Mouse (Mus musculus): Measurements from ENCODE around the gene Mbnl2.

The Mbnl2 gene

GRCm38 (mm10) chr14:120297137-120297749 is 21.8 kb downstream of the Mbnl2 start:
- DNase-seq (ENCODE audit: low spot score in 2 of 2) = no peak

GRCm38 (mm10) chr14:120297833-120298232 is 22.4 kb downstream of the Mbnl2 start:
- DNase-seq (ENCODE audit: low spot score in 2 of 2) = no peak

GRCm38 (mm10) chr14:120298439-120298838 is 23.0 kb downstream of the Mbnl2 start:
- no peak for DNase-seq (ENCODE audit: low spot score in 2 of 2)

GRCm38 (mm10) chr14:120299716-120300115 is 24.2 kb downstream of the Mbnl2 start:
- DNase-seq (ENCODE audit: low spot score in 2 of 2) = no peak

- DNase-seq (ENCODE audit: low spot score in 2 of 2) = no peak
Measured at GRCm38 (mm10) chr14:120300191-120300590, 24.7 kb downstream of the Mbnl2 start.

GRCm38 (mm10) chr14:120300814-120301213 is 25.3 kb downstream of the Mbnl2 start:
- no peak for DNase-seq (ENCODE audit: low spot score in 2 of 2)

- DNase-seq (ENCODE audit: low spot score in 2 of 2) = no peak
Measured at GRCm38 (mm10) chr14:120302913-120303548, 27.6 kb downstream of the Mbnl2 start.

GRCm38 (mm10) chr14:120306229-120306628 is 30.8 kb downstream of the Mbnl2 start:
- no peak for DNase-seq (ENCODE audit: low spot score in 2 of 2)

GRCm38 (mm10) chr14:120307356-120307755 is 31.9 kb downstream of the Mbnl2 start:
- DNase-seq (ENCODE audit: low spot score in 2 of 2) = no peak

GRCm38 (mm10) chr14:120307963-120308362 is 32.5 kb downstream of the Mbnl2 start:
- DNase-seq (ENCODE audit: low spot score in 2 of 2) = no peak

- DNase-seq (ENCODE audit: low spot score in 2 of 2) = no peak
Measured at GRCm38 (mm10) chr14:120309691-120310090, 34.2 kb downstream of the Mbnl2 start.

GRCm38 (mm10) chr14:120311330-120312097 is 36.0 kb downstream of the Mbnl2 start:
- no peak for DNase-seq (ENCODE audit: low spot score in 2 of 2)

- no peak for DNase-seq (ENCODE audit: low spot score in 2 of 2)
Measured at GRCm38 (mm10) chr14:120312661-120313406, 37.4 kb downstream of the Mbnl2 start.

- DNase-seq (ENCODE audit: low spot score in 2 of 2) = no peak
Measured at GRCm38 (mm10) chr14:120313466-120313865, 38.0 kb downstream of the Mbnl2 start.

GRCm38 (mm10) chr14:120315721-120316120 is 40.3 kb downstream of the Mbnl2 start:
- DNase-seq (ENCODE audit: low spot score in 2 of 2) = no peak

GRCm38 (mm10) chr14:120318326-120318935 is 43.0 kb downstream of the Mbnl2 start:
- no peak for DNase-seq (ENCODE audit: low spot score in 2 of 2)

GRCm38 (mm10) chr14:120318974-120319731 is 43.7 kb downstream of the Mbnl2 start:
- DNase-seq (ENCODE audit: low spot score in 2 of 2) = no peak

GRCm38 (mm10) chr14:120322041-120322440 is 46.6 kb downstream of the Mbnl2 start:
- no peak for DNase-seq (ENCODE audit: low spot score in 2 of 2)

GRCm38 (mm10) chr14:120323111-120323510 is 47.6 kb downstream of the Mbnl2 start:
- DNase-seq (ENCODE audit: low spot score in 2 of 2) = no peak

GRCm38 (mm10) chr14:120324061-120324791 is 48.8 kb downstream of the Mbnl2 start:
- DNase-seq (ENCODE audit: low spot score in 2 of 2) = no peak
